Mouse (Mus musculus) testis, adult 2 months (tissue): ENCODE measurements at regions not wholly inside any gene's neighbourhood (a gene's known extent, or its start where the extent isn't known, plus 50 kb on each side); places are given as distances from the start of the nearest gene placed in this dataset.

Experiments used
- CTCF ChIP-seq: fragments of 200-500 bp; IDR thresholded peaks from 2 replicates; pipeline ENCODE4 v1.5.1; 2012; ENCODE audit warnings: low read depth, mild to moderate bottlenecking, inconsistent platforms, low read length, moderate library complexity; ENCODE audit not compliant: control insufficient read depth, insufficient read depth, insufficient replicate concordance
- POLR2A ChIP-seq: fragments of 200-500 bp; IDR thresholded peaks from 2 replicates; pipeline ENCODE4 v1.6.1; 2012; ENCODE audit warnings: low read depth, mild to moderate bottlenecking, inconsistent platforms, low read length, moderate library complexity; ENCODE audit not compliant: control insufficient read depth

- no peak for TF ChIP-seq CTCF
- TF ChIP-seq POLR2A: no peak
These were observed 59.5 kb upstream of the Jarid2 start for GRCm38 (mm10) chr13:44669761-44670160.
